Mouse (Mus musculus) lung, adult 2 months (tissue): ENCODE results near the gene Actl6b. TPM values are rescaled to one million over a fixed set of nuclear protein-coding genes. Genes with fewer than 3 reads are reported as not detected.
"Not testable (repeated sequence)": the region's sequence is repeated elsewhere in the genome, so short reads cannot be mapped to it uniquely, and the experiment has no call there.

ENCODE experiments used
- DNase-seq: peaks from one replicate; pipeline ENCODE4 v3.0.0; 2022
- H3K4me1 ChIP-seq: fragments of 200-500 bp; 2 replicates; pipeline ENCODE4 v1.6.1; 2011; ENCODE audit warnings: low read length; ENCODE audit not compliant: control insufficient read depth, insufficient read depth
- H3K4me3 ChIP-seq: fragments of 200-500 bp; replicated peaks from 2 replicates; pipeline ENCODE3; 2011; ENCODE audit warnings: low read depth, mild to moderate bottlenecking, control low read depth, low read length; ENCODE audit errors: extremely low read depth
- CTCF ChIP-seq: fragments of 200-500 bp; IDR thresholded peaks from 2 replicates; pipeline ENCODE4 v1.5.1; 2011; ENCODE audit warnings: mild to moderate bottlenecking, low read length, control low read depth; ENCODE audit not compliant: insufficient read depth
- POLR2A ChIP-seq: fragments of 200-500 bp; IDR thresholded peaks from 2 replicates; pipeline ENCODE4 v1.6.1; 2011; ENCODE audit warnings: low read depth, mild to moderate bottlenecking, control low read depth, low read length, borderline replicate concordance; ENCODE audit errors: extremely low read depth
- WGBS: fragments of 180-500 bp; shearing (Covaris S2); methylation state at CpG from one replicate; pipeline ENCODE4 v1.1.7; 2018; 5-methylcytosine and 5-hydroxymethylcytosine counted together
- polyA plus RNA-seq: library from polyadenylated mRNA; depleted of rRNA; stranded (reverse); fragments of >200 nt; gene quantifications from 2 replicates; pipeline ENCODE4 v1.2.3, GENCODE M21; 2012; rRNA removed

Actl6b gene
- polyA plus RNA-seq, 1 experiment = not detected

DNA sequence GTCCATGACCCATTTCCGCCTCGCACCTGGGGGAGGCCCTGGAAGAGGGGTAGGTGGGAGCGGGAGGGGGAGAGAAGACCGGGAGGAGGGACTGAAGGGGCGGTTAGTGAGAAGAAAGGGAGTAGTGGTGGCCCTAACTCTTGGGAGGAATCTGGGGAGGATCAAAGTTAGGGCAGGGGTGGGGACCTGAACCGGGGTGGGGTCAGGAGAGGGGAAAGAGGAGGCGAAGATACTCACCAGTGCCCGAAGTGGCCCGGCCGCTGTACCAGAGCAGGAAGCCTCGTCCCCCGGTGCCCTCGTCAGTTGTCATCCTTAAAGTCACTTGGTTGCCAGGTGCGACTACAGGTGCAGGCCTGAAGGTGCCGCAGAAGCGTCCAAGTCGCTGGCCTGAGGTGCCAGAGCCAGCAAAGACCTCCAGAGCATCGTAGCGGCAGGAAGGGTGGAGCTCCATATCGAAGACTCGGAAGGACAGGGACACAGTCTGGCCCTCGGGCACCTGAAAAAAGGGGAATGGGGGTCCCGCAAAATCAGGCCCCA lies 55.4 kb downstream of the Actl6b start:
- 42% methylated on average over 22 of the region's 23 CpGs for WGBS

DNA sequence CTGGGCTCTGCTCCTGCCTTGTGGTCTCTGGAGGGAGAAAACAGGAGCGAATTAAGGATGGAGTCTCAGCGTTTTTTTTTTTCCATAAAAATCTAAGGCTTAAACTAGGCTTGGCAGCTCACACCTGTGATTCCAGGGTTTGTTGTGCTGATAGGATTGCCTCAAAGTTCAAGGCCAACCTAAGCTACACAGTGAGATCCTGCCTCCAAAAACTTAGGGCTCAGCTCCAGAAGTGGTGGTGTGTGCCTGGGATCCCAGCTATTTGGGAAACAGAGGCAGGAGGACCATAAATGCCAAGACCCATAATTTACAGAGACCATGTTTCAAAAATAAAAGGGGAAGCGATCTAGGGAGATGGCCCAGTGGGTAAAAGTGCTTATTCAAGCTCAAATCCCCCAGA lies 56.0 kb downstream of the Actl6b start:
- TF ChIP-seq CTCF = no peak
- no peak for TF ChIP-seq POLR2A
- 64% methylated on average over 3 of the region's 3 CpGs for WGBS
- no peak for DNase-seq
- peaks cover 10% of the 10 kb centered on the region; the same call in 1 of the 2 replicates for H3K4me1 ChIP-seq
- no peak overlapping the region for H3K4me3 ChIP-seq

More for the DNA sequence above, 55.4 kb downstream of the Actl6b start:
- no peak for TF ChIP-seq POLR2A
- peak; percentile 19; the same call in 1 of the 2 replicates for TF ChIP-seq CTCF
- Histone ChIP-seq H3K4me1 (peaks cover 10% of the 10 kb centered on the region; the same call in 1 of the 2 replicates), H3K4me3 (no peak overlapping the region)
- peak; percentile 26 for DNase-seq

DNA sequence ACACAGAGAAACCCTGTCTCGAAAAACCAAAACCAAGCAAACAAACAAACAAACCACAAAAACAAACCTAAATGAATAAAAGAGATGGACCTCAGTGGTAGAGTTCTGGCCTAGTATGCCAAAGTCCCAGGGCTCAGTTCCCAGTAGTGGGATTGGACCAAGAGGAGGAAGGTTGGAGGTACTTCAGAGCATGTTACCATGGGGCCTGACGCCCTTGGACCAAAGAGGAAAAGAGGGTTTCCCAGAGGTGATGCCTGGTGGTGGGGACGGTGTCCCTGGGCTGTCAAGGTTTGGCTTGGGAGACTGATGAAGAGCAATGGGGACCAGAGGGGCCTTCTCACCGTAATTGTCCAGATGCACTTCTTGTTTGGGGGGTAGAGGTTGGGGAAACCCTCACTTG lies 56.7 kb downstream of the Actl6b start:
- no peak for TF ChIP-seq POLR2A
- TF ChIP-seq CTCF = no peak
- H3K4me3 ChIP-seq = peak overlapping the region; percentile 66
- DNase-seq = no peak
- H3K4me1 ChIP-seq = peaks cover 10% of the 10 kb centered on the region; the same call in 1 of the 2 replicates
- WGBS = 59% methylated on average over 4 of the region's 4 CpGs

- TF ChIP-seq CTCF (no peak), POLR2A (no peak)
- Histone ChIP-seq H3K4me3 (peak overlapping the region; percentile 66), H3K4me1 (peaks cover 10% of the 10 kb centered on the region; the same call in 1 of the 2 replicates)
- peak; percentile 65 for DNase-seq
- WGBS = 11% methylated on average over 12 of the region's 12 CpGs
Measured at GRCm38 (mm10) chr5:137610548-137611244, 57.4 kb downstream of the Actl6b start.

- TF ChIP-seq CTCF (no peak), POLR2A (no peak)
- peak overlapping the region; percentile 56 for H3K4me3 ChIP-seq
- peak; percentile 33 for DNase-seq
- WGBS = 32% methylated on average over 6 of the region's 6 CpGs
- peaks cover 10% of the 10 kb centered on the region; the same call in 1 of the 2 replicates for H3K4me1 ChIP-seq
Measured at GRCm38 (mm10) chr5:137611245-137611602, 57.9 kb downstream of the Actl6b start.

GRCm38 (mm10) chr5:137613076-137613475 lies 59.8 kb downstream of the Actl6b start:
- WGBS = 68% methylated on average over 5 of the region's 5 CpGs
- DNase-seq = no peak
- Histone ChIP-seq H3K4me3 (no peak overlapping the region), H3K4me1 (peaks cover 10% of the 10 kb centered on the region; the same call in 1 of the 2 replicates)
- TF ChIP-seq CTCF (no peak), POLR2A (no peak)

DNA sequence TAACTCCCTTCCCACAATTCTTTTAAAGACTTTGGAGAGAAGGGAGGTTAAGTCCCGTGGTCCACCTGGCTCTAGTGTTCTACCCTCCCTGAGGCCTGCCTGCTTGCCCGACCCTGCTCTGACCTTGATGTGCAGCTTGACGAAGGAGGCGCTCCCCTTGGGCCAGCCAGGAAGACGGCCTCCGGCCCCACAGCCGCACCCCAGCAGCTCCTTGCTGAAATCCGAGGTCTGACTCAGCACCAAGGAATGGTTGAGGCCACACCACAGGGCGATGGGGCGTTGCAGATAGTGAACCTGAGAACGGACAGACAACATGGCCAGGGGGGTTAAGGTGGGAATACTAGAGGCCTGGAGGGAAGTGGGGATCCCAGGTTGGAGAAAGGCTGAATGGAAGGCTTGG lies 60.2 kb downstream of the Actl6b start, which contains the start of gene Pcolce:
Pcolce (minus strand) TSS at position 235 of the 400 bp plus-strand sequence.
- TF ChIP-seq POLR2A = peak; percentile 14; the same call in 1 of the 2 replicates
- no peak for TF ChIP-seq CTCF
- DNase-seq = peak; percentile 40
- Histone ChIP-seq H3K4me1 (peaks cover 10% of the 10 kb centered on the region; the same call in 1 of the 2 replicates), H3K4me3 (no peak within 1 kb of the TSS)
- WGBS = 50% methylated on average over 11 of the region's 11 CpGs

DNA sequence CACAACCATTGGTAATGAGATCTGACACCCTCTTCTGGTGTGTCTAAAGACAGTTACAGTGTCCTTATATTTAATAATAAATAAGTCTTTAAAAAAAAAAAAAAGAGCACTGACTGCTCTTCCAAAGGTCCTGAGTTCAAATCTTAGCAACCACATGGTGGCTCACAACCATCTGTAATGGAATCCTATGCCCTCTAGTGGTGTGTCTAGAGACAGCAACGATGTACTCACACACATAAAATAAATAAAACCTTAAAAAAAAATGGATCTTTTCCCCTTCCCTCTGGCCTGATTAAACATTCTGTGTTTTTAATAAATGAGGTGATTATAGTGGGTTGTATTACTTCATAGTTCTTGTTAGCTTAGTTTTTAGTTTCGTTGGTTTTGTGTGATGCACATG lies 61.6 kb downstream of the Actl6b start:
- not testable (repeated sequence) for DNase-seq, H3K4me3 ChIP-seq
- WGBS = 73% methylated on average over 2 of the region's 2 CpGs
- peaks cover 10% of the 10 kb centered on the region; the same call in 1 of the 2 replicates for H3K4me1 ChIP-seq

GRCm38 (mm10) chr5:137615347-137615746 lies 62.0 kb downstream of the Actl6b start:
- Histone ChIP-seq H3K4me1 (peaks cover 7% of the 10 kb centered on the region; the same call in 1 of the 2 replicates), H3K4me3 (no peak overlapping the region)
- TF ChIP-seq POLR2A (no peak), CTCF (no peak)
- WGBS = 74% methylated on average over 7 of the region's 7 CpGs
- no peak for DNase-seq

Other genes starting within 250 kb of the Actl6b start
- gene Srrt, start 245.8 kb upstream of the Actl6b start, polyA plus RNA-seq = 107 and 136 TPM in 2 replicates
- gene Trip6, start 239.1 kb upstream of the Actl6b start, polyA plus RNA-seq = 52.6 and 55.2 TPM in 2 replicates
- 22.5 and 24.1 TPM in 2 replicates for gene Slc12a9, start 219.9 kb upstream of the Actl6b start, polyA plus RNA-seq
- 105 and 123 TPM in 2 replicates for gene Ephb4, start 203.4 kb upstream of the Actl6b start, polyA plus RNA-seq
- gene Zan, start 76.5 kb upstream of the Actl6b start, polyA plus RNA-seq = 0.45 and 0.83 TPM in 2 replicates
- 28.4 and 32.4 TPM in 2 replicates for gene Pop7, start 51.0 kb upstream of the Actl6b start, polyA plus RNA-seq
- gene Gigyf1, start 35.0 kb upstream of the Actl6b start, polyA plus RNA-seq = 37.0 and 45.3 TPM in 2 replicates
- not detected in 2 replicates for gene Epo, start 20.3 kb upstream of the Actl6b start, polyA plus RNA-seq
- 1,063 and 1,258 TPM in 2 replicates for gene Gnb2, start 20.0 kb upstream of the Actl6b start, polyA plus RNA-seq
- 0.54 and 0.69 TPM in 2 replicates for gene Tfr2, start 16.3 kb downstream of the Actl6b start, polyA plus RNA-seq
- gene Mospd3, start 47.5 kb downstream of the Actl6b start, polyA plus RNA-seq = 89.1 and 103 TPM in 2 replicates
- 280 and 290 TPM in 2 replicates for gene Pcolce, start 60.3 kb downstream of the Actl6b start, polyA plus RNA-seq
- gene Fbxo24, start 75.5 kb downstream of the Actl6b start, polyA plus RNA-seq = 0.89 and 1.0 TPM in 2 replicates
- 79.4 and 105 TPM in 2 replicates for gene Lrch4, start 75.6 kb downstream of the Actl6b start, polyA plus RNA-seq
- 63.8 and 65.2 TPM in 2 replicates for gene Gm20605, start 75.7 kb downstream of the Actl6b start, polyA plus RNA-seq
- gene Sap25, start 87.8 kb downstream of the Actl6b start, polyA plus RNA-seq = 150 and 162 TPM in 2 replicates
- 3.6 and 4.4 TPM in 2 replicates for gene Irs3, start 92.2 kb downstream of the Actl6b start, polyA plus RNA-seq
- gene Agfg2, start 131.2 kb downstream of the Actl6b start, polyA plus RNA-seq = 22.4 and 24.3 TPM in 2 replicates
- 2.3 and 2.4 TPM in 2 replicates for gene Nyap1, start 188.1 kb downstream of the Actl6b start, polyA plus RNA-seq
- gene Tsc22d4, start 192.2 kb downstream of the Actl6b start, polyA plus RNA-seq = 103 and 110 TPM in 2 replicates
- gene Ppp1r35, start 225.3 kb downstream of the Actl6b start, polyA plus RNA-seq = 32.7 and 46.7 TPM in 2 replicates
- gene Mepce, start 234.1 kb downstream of the Actl6b start, polyA plus RNA-seq = 43.3 and 44.2 TPM in 2 replicates
- 0.49 and 0.60 TPM in 2 replicates for gene Zcwpw1, start 234.3 kb downstream of the Actl6b start, polyA plus RNA-seq